Mouse (Mus musculus) embryonic stem cell, embryonic (primary cell): Measurements from ENCODE around the gene Gm16434.
"Not testable (repeated sequence)": the region's sequence is repeated elsewhere in the genome, so short reads cannot be mapped to it uniquely, and the experiment has no call there.

Experiments
- CTCF ChIA-PET, 4 experiments: fragments of 300-600 bp in 2 of 4; fragments of 350-600 bp in 2 of 4; sonication (Branson Sonifier 250); formaldehyde crosslinking; loops; one replicate each; lab custom pipeline; 2022; ENCODE audit warnings: inconsistent platforms in 2 of 4; lab: Charles Lee
- POLR2A ChIA-PET, 4 experiments: fragments of 300-600 bp in 2 of 4; fragments of 350-600 bp in 2 of 4; sonication (Branson Sonifier 250); formaldehyde crosslinking; loops; one replicate each; lab custom pipeline; 2022; ENCODE audit warnings: antibody characterized with exemption in 4 of 4, inconsistent platforms in 1 of 4; lab: Charles Lee

Gene Gm16434

GRCm38 (mm10) chr14:7194440-7194839, at the start of gene Gm16434:
TSS of gene Gm16434 (minus strand) at chr14:7194540.
- POLR2A ChIA-PET, CTCF ChIA-PET: not testable (repeated sequence)

DNA sequence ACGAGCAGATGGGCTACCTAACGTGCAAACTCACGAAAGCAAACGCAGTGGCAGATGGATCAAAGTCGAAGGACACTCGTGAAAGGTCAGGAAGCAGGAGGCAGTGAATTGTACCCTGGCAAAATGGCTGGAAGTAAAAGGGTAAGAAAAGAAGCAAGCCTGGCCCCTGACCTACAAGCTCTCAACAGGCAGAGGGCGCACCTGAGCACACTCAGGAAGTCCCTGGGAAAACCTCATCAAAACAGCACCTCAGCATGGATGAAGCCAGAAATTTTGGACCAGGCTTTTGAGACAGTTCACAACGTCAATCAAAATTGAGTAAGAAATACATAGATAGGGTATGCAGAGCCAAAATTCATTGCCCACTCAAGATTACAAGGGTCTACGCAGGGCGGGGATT, 49.2 kb upstream of the Gm16434 start:
- CTCF ChIA-PET: not testable (repeated sequence)

DNA sequence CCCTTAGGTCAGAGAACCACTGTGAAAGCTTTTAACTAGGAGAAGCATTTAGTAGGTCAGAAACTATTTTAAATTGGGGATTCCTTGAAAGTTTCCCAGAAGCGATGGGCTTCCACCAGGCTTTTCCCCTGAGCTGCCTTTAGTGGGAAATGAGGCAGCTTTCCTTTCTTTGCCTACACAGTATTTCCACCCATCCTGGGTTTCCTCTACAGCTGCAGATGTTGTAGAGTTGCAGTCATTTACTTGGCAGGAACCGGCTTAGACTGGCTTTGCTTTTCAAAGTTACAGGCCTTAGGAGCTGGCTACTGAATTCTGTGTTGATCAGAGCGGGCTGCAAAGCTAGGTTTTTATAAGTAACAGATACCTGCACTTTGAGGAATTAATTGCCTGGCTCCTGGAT, 5.7 kb upstream of the Gm16434 start:
- CTCF ChIA-PET, POLR2A ChIA-PET: not testable (repeated sequence)

More for the DNA sequence above, 49.2 kb upstream of the Gm16434 start:
- POLR2A ChIA-PET: not testable (repeated sequence)

DNA sequence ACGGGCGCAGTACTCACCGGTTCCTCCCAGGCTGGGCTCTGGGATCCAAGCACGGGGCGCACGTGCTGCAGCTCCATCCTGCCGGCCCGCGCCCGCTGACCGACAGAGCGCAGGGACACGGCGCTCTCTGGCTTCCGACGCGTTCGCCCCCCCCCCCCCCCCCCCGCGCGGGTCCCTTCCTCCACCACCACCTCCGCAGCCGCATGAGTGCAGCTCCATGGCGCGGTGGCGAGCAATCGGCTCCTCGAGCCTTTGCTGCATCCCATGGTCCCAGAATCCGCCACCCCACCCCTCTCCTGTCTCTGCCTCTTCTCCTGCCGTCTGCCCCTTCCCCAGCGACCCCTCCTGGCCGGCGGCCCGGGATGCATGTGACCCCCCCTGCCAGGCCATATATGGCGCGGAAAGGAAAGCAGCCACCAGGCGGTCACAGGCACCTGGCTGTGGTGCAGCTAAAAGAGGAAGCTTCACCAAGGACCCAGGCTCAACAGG, 19.8 kb downstream of the Gm16434 start, which contains the start of gene Gm3512:
Gene Gm3512 (minus strand): TSS at position 51 of the 489 bp plus-strand sequence.
- CTCF ChIA-PET, POLR2A ChIA-PET: not testable (repeated sequence)
